Mouse (Mus musculus) neural tube, embryonic 11.5 days (tissue): ENCODE data around the gene Opn1mw. TPM values are rescaled to one million over a fixed set of nuclear protein-coding genes. Genes with fewer than 3 reads are reported as not detected.
A peak's percentile ranks its signal among the peaks of the same experiment; 100 is the strongest.
"Not testable (repeated sequence)": the region's sequence is repeated elsewhere in the genome, so short reads cannot be mapped to it uniquely, and the experiment has no call there.

Experiments
- ATAC-seq: fragments of 200-750 bp; cut with Nextera tagmentation; 2 replicates; pipeline ENCODE4 v1.8.0; 2017; ENCODE audit warnings: moderate number of reproducible peaks, mild to moderate bottlenecking, moderate TSS enrichment, moderate library complexity; ENCODE audit not compliant: insufficient read depth, low FRiP score, low TSS enrichment
- DNase-seq: peaks from one replicate; pipeline ENCODE4 v3.0.0-alpha.2; 2015; ENCODE audit warnings: low spot score
- H3K27ac ChIP-seq: fragments of 300-500 bp; sonication (generic); 2 replicates; pipeline ENCODE4 v1.5.1; 2014; ENCODE audit warnings: low read depth, mild to moderate bottlenecking, low read length
- H3K27me3 ChIP-seq: fragments of 300-500 bp; sonication (generic); 2 replicates; pipeline ENCODE4 v1.6.1; 2014; ENCODE audit warnings: mild to moderate bottlenecking, low read length, mixed read lengths; ENCODE audit not compliant: control insufficient read depth, insufficient read depth
- H3K36me3 ChIP-seq: fragments of 300-500 bp; sonication (generic); 2 replicates; pipeline ENCODE4 v1.6.1; 2014; ENCODE audit warnings: mild to moderate bottlenecking, low read length, moderate library complexity, mixed read lengths; ENCODE audit not compliant: control insufficient read depth, insufficient read depth
- H3K4me1 ChIP-seq: fragments of 300-500 bp; sonication (generic); 2 replicates; pipeline ENCODE4 v1.6.1; 2014; ENCODE audit warnings: low read length, mixed read lengths; ENCODE audit not compliant: control insufficient read depth, insufficient read depth
- H3K4me2 ChIP-seq: fragments of 300-500 bp; sonication (generic); 2 replicates; pipeline ENCODE4 v1.6.1; 2014; ENCODE audit warnings: low read depth, mild to moderate bottlenecking, moderate library complexity
- H3K4me3 ChIP-seq: fragments of 300-500 bp; sonication (generic); 2 replicates; pipeline ENCODE4 v1.5.1; 2014; ENCODE audit warnings: low read depth, low read length
- H3K9ac ChIP-seq: fragments of 300-500 bp; sonication (generic); 2 replicates; pipeline ENCODE4 v1.6.1; 2014; ENCODE audit warnings: mild to moderate bottlenecking, low read length
- H3K9me3 ChIP-seq: fragments of 300-500 bp; sonication (generic); 2 replicates; pipeline ENCODE4 v1.6.1; 2016; ENCODE audit warnings: low read length; ENCODE audit not compliant: control insufficient read depth
- WGBS: fragments of 180-500 bp; shearing (Covaris S2); extraction: QIAGEN DNeasy Blood & Tissue Kit; methylation state at CpG from one replicate; pipeline ENCODE4 v1.1.7; 2014; 5-methylcytosine and 5-hydroxymethylcytosine counted together
- polyA plus RNA-seq: library from polyadenylated mRNA; unstranded; fragments of >200 nt; fragmentation: Nextera tagmentation; extraction: Ambion mirVana; gene quantifications from 2 replicates; pipeline ENCODE4 v1.2.1, GENCODE M21; 2014

Gene Opn1mw
- polyA plus RNA-seq, 1 experiment from 2014 or later, result not detected

DNA sequence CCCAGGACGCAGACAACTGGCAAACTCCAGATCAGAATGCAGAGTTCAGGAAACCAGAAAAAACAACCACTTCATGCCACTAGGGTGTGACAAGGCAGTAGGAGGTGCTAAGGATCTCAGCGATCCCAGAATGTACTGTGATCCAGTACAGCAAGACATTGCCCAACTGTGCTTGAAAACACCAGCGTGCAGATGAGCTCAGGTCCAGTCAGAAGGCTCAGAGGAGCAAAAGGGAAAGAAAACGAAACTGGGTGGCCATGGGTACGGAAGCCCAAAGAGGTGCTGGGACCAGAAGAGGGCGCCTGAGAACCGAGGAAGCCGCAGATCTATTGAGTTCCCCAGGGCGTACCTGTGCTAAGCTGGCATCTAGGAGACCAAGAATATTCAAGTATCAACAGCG lies 11.8 kb upstream of the Opn1mw start:
- H3K27me3 ChIP-seq, result no peaks in the 10 kb centered on the region
- ATAC-seq, result no peak
- no peak overlapping the region for H3K4me3 ChIP-seq
- no peaks in the 10 kb centered on the region for H3K9me3 ChIP-seq
- no peak overlapping the region; the same call in 1 of the 2 replicates for H3K9ac ChIP-seq
- H3K36me3 ChIP-seq, result no peaks in the 10 kb centered on the region
- peak overlapping the region; percentile 31; the same call in 1 of the 2 replicates for H3K4me2 ChIP-seq
- no peak overlapping the region for H3K27ac ChIP-seq
- 25% methylated on average over 10 of the region's 10 CpGs for WGBS
- no peaks in the 10 kb centered on the region for H3K4me1 ChIP-seq
- DNase-seq, result peak; percentile 46

DNA sequence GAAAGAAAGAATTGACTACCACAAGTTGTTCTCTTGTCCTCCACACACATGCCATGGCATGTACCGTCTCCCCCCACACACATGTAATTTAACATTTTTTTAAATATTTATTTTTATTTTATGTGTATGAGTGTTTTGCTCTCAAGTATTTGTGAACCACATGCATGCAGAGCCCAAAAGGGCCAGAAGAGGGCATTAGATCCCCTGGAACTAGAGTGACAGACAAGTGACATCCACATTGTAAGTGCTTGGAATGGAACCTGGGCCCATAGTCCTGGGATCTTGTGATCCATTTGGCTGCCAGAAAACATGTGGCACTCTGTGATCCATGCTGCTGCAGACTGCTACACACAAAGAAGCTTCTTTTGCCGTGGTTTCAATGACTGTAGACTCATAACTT lies 2.3 kb upstream of the Opn1mw start:
- DNase-seq, result no peak

DNA sequence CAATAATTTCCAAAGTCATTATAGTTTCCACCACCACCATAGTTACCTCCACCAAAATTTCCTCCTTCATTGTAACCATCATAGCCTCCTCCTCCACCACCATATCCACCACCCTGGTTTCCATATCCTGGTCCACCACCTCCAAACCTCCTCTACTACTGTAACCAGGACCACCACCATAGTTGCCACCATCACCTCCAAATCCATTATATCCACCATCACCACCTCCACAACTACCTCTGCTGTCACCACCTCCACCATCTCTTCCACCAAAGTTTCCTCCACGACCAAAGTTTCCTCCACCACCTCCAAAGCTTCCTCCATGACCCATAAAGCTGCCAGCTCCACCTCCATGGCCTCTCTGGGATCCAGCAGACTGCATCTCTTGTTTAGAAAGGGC lies 8.0 kb downstream of the Opn1mw start, which contains the start of gene Mecp2:
Gene Mecp2, minus strand, starts transcription at position 101 of the 400 bp plus-strand sequence.
- H3K36me3 ChIP-seq, ATAC-seq, H3K4me2 ChIP-seq, DNase-seq, H3K27me3 ChIP-seq, H3K4me1 ChIP-seq, H3K4me3 ChIP-seq, H3K9me3 ChIP-seq, H3K27ac ChIP-seq, H3K9ac ChIP-seq: not testable (repeated sequence)
- WGBS, result 28% methylated on average over 1 of the region's 1 CpGs

More for the DNA sequence above, 2.3 kb upstream of the Opn1mw start:
- H3K4me1 ChIP-seq, result no peaks in the 10 kb centered on the region
- H3K9me3 ChIP-seq, result no peaks in the 10 kb centered on the region
- no peak overlapping the region for H3K4me2 ChIP-seq
- WGBS, result 56% methylated on average over 2 of the region's 2 CpGs
- no peak overlapping the region for H3K27ac ChIP-seq
- no peak overlapping the region for H3K9ac ChIP-seq
- no peaks in the 10 kb centered on the region for H3K36me3 ChIP-seq
- no peaks in the 10 kb centered on the region for H3K27me3 ChIP-seq
- ATAC-seq, result no peak
- H3K4me3 ChIP-seq, result no peak overlapping the region

DNA sequence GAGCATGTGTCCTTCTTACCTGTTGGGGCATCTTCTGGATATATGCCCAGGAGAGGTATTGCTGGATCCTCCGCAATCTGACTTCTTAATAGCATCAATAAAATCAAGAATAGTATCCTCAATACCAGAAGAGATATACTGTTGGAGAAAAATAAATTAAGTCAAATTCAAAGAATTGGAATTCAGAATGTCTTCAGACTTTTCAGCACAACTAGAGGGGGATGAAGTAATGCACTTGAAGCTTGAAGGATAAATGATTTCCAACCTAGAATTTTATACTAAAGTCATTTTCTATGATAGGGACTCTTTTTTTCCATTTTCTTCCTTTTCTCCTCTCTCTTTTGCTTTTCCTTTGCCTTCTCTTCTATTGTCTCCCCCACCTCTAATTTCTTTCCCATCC lies 40.5 kb downstream of the Opn1mw start, which contains the start of gene Tex28:
Gene Tex28, minus strand, starts transcription at position 101 of the 400 bp plus-strand sequence.
- Histone ChIP-seq H3K4me1 (no peaks in the 10 kb centered on the region), H3K9me3 (no peaks in the 10 kb centered on the region), H3K4me2 (no peak within 1 kb of the TSS), H3K36me3 (no peaks in the 10 kb centered on the region), H3K4me3 (no peak within 1 kb of the TSS), H3K27ac (no peak within 1 kb of the TSS), H3K27me3 (no peaks in the 10 kb centered on the region), H3K9ac (no peak within 1 kb of the TSS)
- WGBS, result 97% methylated on average over 1 of the region's 1 CpGs
- ATAC-seq, result no peak
- DNase-seq, result no peak

DNA sequence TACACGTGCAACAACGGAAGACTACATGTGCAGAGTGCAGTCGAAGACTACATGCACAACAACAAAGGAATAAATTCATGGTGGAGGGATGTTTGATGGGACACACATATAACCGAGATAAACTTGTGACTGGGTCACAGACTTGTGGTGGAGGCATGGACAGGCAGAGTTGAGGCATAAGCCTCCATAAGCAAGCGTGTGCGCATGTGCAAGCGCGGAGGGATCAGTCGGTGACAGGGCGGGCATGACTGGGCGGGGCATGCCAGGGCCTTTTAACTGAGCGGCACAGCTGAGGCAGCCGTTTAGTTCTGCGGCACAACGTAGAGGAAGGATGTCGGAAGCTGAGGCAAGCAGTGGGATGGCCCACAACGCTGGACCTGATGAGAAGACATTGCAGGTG lies 49.7 kb downstream of the Opn1mw start, which contains the start of gene Tktl1:
Gene Tktl1, plus strand, starts transcription at position 301 of the 400 bp plus-strand sequence.
- DNase-seq (no peak), ATAC-seq (no peak)
- no peaks in the 10 kb centered on the region for H3K9me3 ChIP-seq
- H3K9ac ChIP-seq, result no peak within 1 kb of the TSS
- no peaks in the 10 kb centered on the region for H3K36me3 ChIP-seq
- H3K27ac ChIP-seq, result no peak within 1 kb of the TSS
- WGBS, result 90% methylated on average over 17 of the region's 17 CpGs
- H3K4me3 ChIP-seq, result no peak within 1 kb of the TSS
- H3K4me1 ChIP-seq, result no peaks in the 10 kb centered on the region
- H3K4me2 ChIP-seq, result no peak within 1 kb of the TSS
- no peaks in the 10 kb centered on the region for H3K27me3 ChIP-seq

Other genes starting within 250 kb of the Opn1mw start
- 0.14 TPM in 1 of 2 replicates, not detected in the other for gene Avpr2, start 235.4 kb upstream of the Opn1mw start, polyA plus RNA-seq
- 42.1 and 55.1 TPM in 2 replicates for gene L1cam, start 231.4 kb upstream of the Opn1mw start, polyA plus RNA-seq
- gene Arhgap4, start 205.6 kb upstream of the Opn1mw start, polyA plus RNA-seq, result 2.1 and 2.5 TPM in 2 replicates
- gene Naa10, start 205.5 kb upstream of the Opn1mw start, polyA plus RNA-seq, result 133 and 144 TPM in 2 replicates
- gene Renbp, start 196.6 kb upstream of the Opn1mw start, polyA plus RNA-seq, result 16.3 and 19.0 TPM in 2 replicates
- gene Hcfc1, start 161.1 kb upstream of the Opn1mw start, polyA plus RNA-seq, result 80.0 and 89.3 TPM in 2 replicates
- 33.4 and 42.2 TPM in 2 replicates for gene Irak1, start 103.5 kb upstream of the Opn1mw start, polyA plus RNA-seq
- 15.6 and 16.2 TPM in 2 replicates for gene Mecp2, start 7.9 kb downstream of the Opn1mw start, polyA plus RNA-seq
- not detected in 2 replicates for gene Tex28, start 40.4 kb downstream of the Opn1mw start, polyA plus RNA-seq
- not detected in 2 replicates for gene Tktl1, start 49.8 kb downstream of the Opn1mw start, polyA plus RNA-seq
- 243 and 246 TPM in 2 replicates for gene Flna, start 122.4 kb downstream of the Opn1mw start, polyA plus RNA-seq
- gene Emd, start 127.2 kb downstream of the Opn1mw start, polyA plus RNA-seq, result 24.0 and 31.9 TPM in 2 replicates
- 741 and 756 TPM in 2 replicates for gene Rpl10, start 143.3 kb downstream of the Opn1mw start, polyA plus RNA-seq
- 56.1 and 58.5 TPM in 2 replicates for gene Taz, start 154.4 kb downstream of the Opn1mw start, polyA plus RNA-seq
- 4.6 and 6.2 TPM in 2 replicates for gene Dnase1l1, start 154.9 kb downstream of the Opn1mw start, polyA plus RNA-seq
- 116 and 138 TPM in 2 replicates for gene Atp6ap1, start 169.6 kb downstream of the Opn1mw start, polyA plus RNA-seq
- gene Gdi1, start 177.5 kb downstream of the Opn1mw start, polyA plus RNA-seq, result 469 and 512 TPM in 2 replicates
- gene Fam50a, start 185.6 kb downstream of the Opn1mw start, polyA plus RNA-seq, result 57.7 and 58.1 TPM in 2 replicates
- 21.2 and 22.5 TPM in 2 replicates for gene Plxna3, start 201.6 kb downstream of the Opn1mw start, polyA plus RNA-seq
- gene Lage3, start 226.2 kb downstream of the Opn1mw start, polyA plus RNA-seq, result 89.0 and 102 TPM in 2 replicates
- gene Ubl4a, start 245.8 kb downstream of the Opn1mw start, polyA plus RNA-seq, result 69.8 and 72.0 TPM in 2 replicates
- gene Slc10a3, start 245.9 kb downstream of the Opn1mw start, polyA plus RNA-seq, result 9.6 and 11.6 TPM in 2 replicates